Mouse (Mus musculus): ENCODE results near the gene Cabp2. TPM values are rescaled to one million over a fixed set of nuclear protein-coding genes. Genes with fewer than 3 reads are reported as not detected.
"Not testable (repeated sequence)": the region's sequence is repeated elsewhere in the genome, so short reads cannot be mapped to it uniquely, and the experiment has no call there.

Gene Cabp2
- total RNA-seq, 1 experiment, result not detected

DNA sequence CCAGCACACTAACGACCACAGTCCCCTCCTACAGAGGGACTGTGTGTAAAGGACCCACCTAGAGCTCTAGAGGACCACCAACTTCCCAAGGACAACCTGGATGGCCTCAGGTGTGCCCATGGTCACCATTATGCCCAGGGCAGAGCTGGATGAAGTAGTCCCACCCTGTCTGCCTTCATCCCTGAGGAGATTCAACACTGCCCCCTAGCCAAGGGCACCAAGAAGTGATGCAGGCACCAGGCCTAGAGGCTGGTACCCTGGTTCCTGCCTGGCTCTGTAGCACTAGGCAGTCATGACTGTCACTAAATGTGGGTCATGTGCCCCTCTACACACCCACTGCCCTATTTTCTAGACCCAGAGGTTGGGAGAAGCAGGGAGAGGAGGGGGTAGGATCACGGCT, 50.4 kb downstream of the Cabp2 start:
- Histone ChIP-seq H3K9me3 (ENCODE audit: control insufficient read depth, insufficient read depth, low read depth, low read length) (no peaks in the 10 kb centered on the region), H3K9ac (ENCODE audit: insufficient read depth, low read depth, low read length, poor library complexity, severe bottlenecking) (no peak overlapping the region), H3K36me3 (ENCODE audit: control insufficient read depth, insufficient read depth, low read length, poor library complexity, severe bottlenecking) (peaks cover 25% of the 10 kb centered on the region; the same call in 1 of the 2 replicates), H3K4me1 (ENCODE audit: control insufficient read depth in 2 of 2, insufficient read depth in 2 of 2, low read length in 2 of 2, poor library complexity in 1 of 2) (peaks cover 0 to 12% of the 10 kb centered on the region in 2 experiments; a peak in 2 of 4 replicates), H3K27ac (ENCODE audit: insufficient read depth, low read depth, low read length, poor library complexity, severe bottlenecking) (no peak overlapping the region), H3K4me3 (ENCODE audit: insufficient read depth in 1 of 2, low read depth in 1 of 2, low read length in 2 of 2, poor library complexity in 1 of 2, severe bottlenecking in 1 of 2) (no peak overlapping the region)
- no peak for DNase-seq (ENCODE audit: low read depth, low spot score)
- TF ChIP-seq ZNF384 (IDR thresholded peaks at IDR 0.05; ENCODE audit: low read depth, low read length) (no peak), HCFC1 (IDR thresholded peaks at IDR 0.05; ENCODE audit: borderline replicate concordance, insufficient read depth, low read length) (no peak), ZC3H11A (IDR thresholded peaks at IDR 0.05; ENCODE audit: borderline replicate concordance, low read depth, low read length) (no peak), CHD2 (IDR thresholded peaks at IDR 0.05; ENCODE audit: low read depth, low read length) (no peak), MAFK (IDR thresholded peaks at IDR 0.05; ENCODE audit: insufficient read depth, low read depth, low read length) (no peak)
- in situ Hi-C loops (cut with MboI; ENCODE audit: low sequenced_read_pairs in 2 of 2, unreplicated experiment in 2 of 2), result no loop called here

DNA sequence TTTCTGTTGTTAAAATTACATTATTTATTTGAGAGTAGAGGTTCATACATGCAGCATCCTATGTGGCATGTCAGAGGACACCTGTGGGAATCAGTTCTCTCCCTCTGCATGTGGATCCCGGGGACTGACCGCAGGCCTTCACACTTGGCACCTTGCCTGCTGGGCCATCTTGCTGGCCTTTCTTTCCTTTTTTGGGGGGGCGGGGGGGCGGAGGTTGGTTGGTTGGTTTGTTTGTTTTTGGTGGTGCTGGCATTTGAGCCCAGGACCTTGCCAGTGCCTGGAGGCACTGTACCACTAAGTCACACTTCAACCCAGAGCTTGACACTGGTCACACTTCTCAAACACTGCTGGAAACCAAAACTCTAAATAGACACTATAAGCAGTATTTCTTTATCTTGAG, 53.0 kb downstream of the Cabp2 start:
- Histone ChIP-seq H3K4me3 (ENCODE audit: insufficient read depth in 1 of 2, low read depth in 1 of 2, low read length in 2 of 2, poor library complexity in 1 of 2, severe bottlenecking in 1 of 2) (no peak overlapping the region), H3K9me3 (ENCODE audit: control insufficient read depth, insufficient read depth, low read depth, low read length) (no peaks in the 10 kb centered on the region), H3K9ac (ENCODE audit: insufficient read depth, low read depth, low read length, poor library complexity, severe bottlenecking) (no peak overlapping the region), H3K36me3 (ENCODE audit: control insufficient read depth, insufficient read depth, low read length, poor library complexity, severe bottlenecking) (peaks cover 16% of the 10 kb centered on the region; the same call in 1 of the 2 replicates), H3K27ac (ENCODE audit: insufficient read depth, low read depth, low read length, poor library complexity, severe bottlenecking) (no peak overlapping the region), H3K4me1 (ENCODE audit: control insufficient read depth in 2 of 2, insufficient read depth in 2 of 2, low read length in 2 of 2, poor library complexity in 1 of 2) (peaks cover 4 to 13% of the 10 kb centered on the region in 2 experiments; a peak in 3 of 4 replicates)
- DNase-seq (ENCODE audit: low read depth, low spot score), result no peak
- in situ Hi-C loops (cut with MboI; ENCODE audit: low sequenced_read_pairs in 2 of 2, unreplicated experiment in 2 of 2), result no loop called here
- no peak for TF ChIP-seq HCFC1 (IDR thresholded peaks at IDR 0.05; ENCODE audit: borderline replicate concordance, insufficient read depth, low read length)
- TF ChIP-seq CHD2 (IDR thresholded peaks at IDR 0.05; ENCODE audit: low read depth, low read length), result no peak

DNA sequence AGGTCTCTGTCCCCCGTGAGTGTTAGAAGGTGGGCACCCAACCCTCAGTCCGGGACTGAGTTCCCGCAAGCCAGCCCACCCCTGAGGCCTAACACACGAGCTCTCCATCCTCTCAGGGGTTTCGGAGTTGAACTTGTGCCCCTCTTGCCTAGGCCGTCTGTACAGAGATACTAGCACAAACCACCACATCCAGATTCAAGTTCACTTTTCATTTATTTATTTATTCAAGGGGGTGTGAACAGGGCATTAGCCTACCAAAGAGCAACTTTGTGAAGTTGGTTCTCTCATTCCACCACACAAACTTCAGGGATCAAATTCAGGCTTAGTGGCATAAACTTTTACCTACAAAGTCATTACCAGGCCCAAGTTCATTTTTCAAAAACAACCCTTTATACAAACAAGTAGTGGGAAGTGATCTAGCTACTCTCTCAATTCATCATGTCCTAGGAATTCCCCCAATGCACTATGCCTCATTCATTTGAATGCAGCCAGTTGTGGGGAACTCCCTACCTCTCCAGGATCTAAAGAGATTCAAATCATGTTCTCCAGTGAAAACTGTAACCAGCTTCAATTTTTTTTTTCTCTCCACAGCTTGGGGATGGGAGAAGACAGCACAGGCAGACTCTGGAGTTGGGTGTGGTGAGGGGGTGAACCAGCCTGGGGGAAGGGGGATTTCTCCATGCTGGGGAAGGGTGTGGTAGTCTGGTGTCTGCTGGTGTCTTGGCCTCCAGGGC, 54.0 kb downstream of the Cabp2 start:
- H3K9me3 ChIP-seq (ENCODE audit: control insufficient read depth, insufficient read depth, low read depth, low read length); H3K9ac ChIP-seq (ENCODE audit: insufficient read depth, low read depth, low read length, poor library complexity, severe bottlenecking); DNase-seq (ENCODE audit: low read depth, low spot score); in situ Hi-C loops (cut with MboI; ENCODE audit: low sequenced_read_pairs in 2 of 2, unreplicated experiment in 2 of 2); H3K4me3 ChIP-seq (ENCODE audit: insufficient read depth in 1 of 2, low read depth in 1 of 2, low read length in 2 of 2, poor library complexity in 1 of 2, severe bottlenecking in 1 of 2): not testable (repeated sequence)
- Histone ChIP-seq H3K4me1 (ENCODE audit: control insufficient read depth in 2 of 2, insufficient read depth in 2 of 2, low read length in 2 of 2, poor library complexity in 1 of 2) (peaks cover 4 to 13% of the 10 kb centered on the region in 2 experiments; a peak in 3 of 4 replicates), H3K36me3 (ENCODE audit: control insufficient read depth, insufficient read depth, low read length, poor library complexity, severe bottlenecking) (peaks cover 15% of the 10 kb centered on the region; the same call in 1 of the 2 replicates), H3K27ac (ENCODE audit: insufficient read depth, low read depth, low read length, poor library complexity, severe bottlenecking) (peak overlapping the region; percentile 88)

DNA sequence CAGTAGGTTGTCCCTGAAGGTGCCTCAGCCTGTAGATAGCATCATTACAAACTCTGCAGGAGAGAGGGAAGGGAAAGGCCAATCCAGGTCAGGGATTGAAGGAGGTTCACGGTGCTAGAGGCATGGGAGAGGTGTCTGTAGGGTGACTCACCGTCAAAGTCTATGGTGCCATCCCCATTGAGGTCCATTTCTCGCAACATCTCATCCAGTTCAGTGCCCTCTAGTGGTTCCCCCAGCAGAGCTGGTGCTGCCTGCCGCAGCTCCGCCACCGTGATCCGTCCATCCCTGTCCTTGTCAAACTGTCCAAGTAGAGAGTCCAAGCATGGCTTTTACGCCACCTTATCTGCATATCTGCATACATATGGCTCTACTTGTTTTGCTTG, 54.6 kb downstream of the Cabp2 start:
- Histone ChIP-seq H3K4me1 (ENCODE audit: control insufficient read depth in 2 of 2, insufficient read depth in 2 of 2, low read length in 2 of 2, poor library complexity in 1 of 2) (peaks cover 4 to 13% of the 10 kb centered on the region in 2 experiments; a peak in 3 of 4 replicates), H3K27ac (ENCODE audit: insufficient read depth, low read depth, low read length, poor library complexity, severe bottlenecking) (peak overlapping the region; percentile 9), H3K36me3 (ENCODE audit: control insufficient read depth, insufficient read depth, low read length, poor library complexity, severe bottlenecking) (peaks cover 15% of the 10 kb centered on the region; the same call in 1 of the 2 replicates)
- H3K4me3 ChIP-seq (ENCODE audit: insufficient read depth in 1 of 2, low read depth in 1 of 2, low read length in 2 of 2, poor library complexity in 1 of 2, severe bottlenecking in 1 of 2); H3K9me3 ChIP-seq (ENCODE audit: control insufficient read depth, insufficient read depth, low read depth, low read length); in situ Hi-C loops (cut with MboI; ENCODE audit: low sequenced_read_pairs in 2 of 2, unreplicated experiment in 2 of 2); H3K9ac ChIP-seq (ENCODE audit: insufficient read depth, low read depth, low read length, poor library complexity, severe bottlenecking): not testable (repeated sequence)
- peak; percentile 36 for DNase-seq (ENCODE audit: low read depth, low spot score)

DNA sequence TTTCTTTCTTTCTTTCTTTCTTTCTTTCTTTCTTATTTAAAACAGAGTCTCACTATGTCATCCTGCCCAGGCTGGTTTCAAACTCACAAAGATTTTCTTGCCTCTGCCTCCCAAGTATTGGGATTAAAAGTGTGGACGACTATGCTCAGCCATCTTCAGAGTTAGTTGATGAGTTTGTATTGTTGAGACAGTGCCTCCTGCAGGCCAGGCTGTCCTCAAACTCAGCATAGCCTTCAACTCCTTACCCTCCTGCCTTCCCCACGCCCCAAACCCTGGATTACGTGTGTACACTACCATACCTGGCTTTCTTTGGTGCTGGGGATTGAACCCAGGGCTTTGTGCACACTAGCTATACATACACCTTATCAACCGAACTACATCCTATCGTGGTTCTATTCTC, 55.1 kb downstream of the Cabp2 start:
- no peak overlapping the region for H3K27ac ChIP-seq (ENCODE audit: insufficient read depth, low read depth, low read length, poor library complexity, severe bottlenecking)
- H3K9me3 ChIP-seq (ENCODE audit: control insufficient read depth, insufficient read depth, low read depth, low read length), result no peaks in the 10 kb centered on the region
- DNase-seq (ENCODE audit: low read depth, low spot score), result no peak
- no peak overlapping the region for H3K9ac ChIP-seq (ENCODE audit: insufficient read depth, low read depth, low read length, poor library complexity, severe bottlenecking)
- H3K36me3 ChIP-seq (ENCODE audit: control insufficient read depth, insufficient read depth, low read length, poor library complexity, severe bottlenecking), result peaks cover 12% of the 10 kb centered on the region; the same call in 1 of the 2 replicates
- H3K4me3 ChIP-seq (ENCODE audit: insufficient read depth in 1 of 2, low read depth in 1 of 2, low read length in 2 of 2, poor library complexity in 1 of 2, severe bottlenecking in 1 of 2), result no peak overlapping the region
- peaks cover 4 to 11% of the 10 kb centered on the region in 2 experiments; a peak in 2 of 4 replicates for H3K4me1 ChIP-seq (ENCODE audit: control insufficient read depth in 2 of 2, insufficient read depth in 2 of 2, low read length in 2 of 2, poor library complexity in 1 of 2)
- TF ChIP-seq CHD2 (IDR thresholded peaks at IDR 0.05; ENCODE audit: low read depth, low read length), result no peak
- no peak for TF ChIP-seq HCFC1 (IDR thresholded peaks at IDR 0.05; ENCODE audit: borderline replicate concordance, insufficient read depth, low read length)
- TF ChIP-seq ZNF384 (IDR thresholded peaks at IDR 0.05; ENCODE audit: low read depth, low read length), result no peak
- no peak for TF ChIP-seq MAFK (IDR thresholded peaks at IDR 0.05; ENCODE audit: insufficient read depth, low read depth, low read length)
- no peak for TF ChIP-seq ZC3H11A (IDR thresholded peaks at IDR 0.05; ENCODE audit: borderline replicate concordance, low read depth, low read length)
- in situ Hi-C loops (cut with MboI; ENCODE audit: low sequenced_read_pairs in 2 of 2, unreplicated experiment in 2 of 2), result no loop called here

Other genes with a start within 250 kb of the Cabp2 start
- gene Chka, start 229.8 kb upstream of the Cabp2 start, total RNA-seq (2012; rRNA removed), result 79.6 and 86.1 TPM in 2 replicates
- 55.2 and 75.8 TPM in 2 replicates for gene Tcirg1, start 174.4 kb upstream of the Cabp2 start, total RNA-seq (2012; rRNA removed)
- gene Ndufs8, start 168.8 kb upstream of the Cabp2 start, total RNA-seq (2012; rRNA removed), result 134 and 135 TPM in 2 replicates
- 0.76 and 1.4 TPM in 2 replicates for gene Aldh3b1, start 151.8 kb upstream of the Cabp2 start, total RNA-seq (2012; rRNA removed)
- 3.9 and 9.5 TPM in 2 replicates for gene Unc93b1, start 146.4 kb upstream of the Cabp2 start, total RNA-seq (2012; rRNA removed)
- gene Aldh3b3, start 122.9 kb upstream of the Cabp2 start, total RNA-seq (2012; rRNA removed), result not detected in 2 replicates
- 0.21 and 0.62 TPM in 2 replicates for gene Aldh3b2, start 109.2 kb upstream of the Cabp2 start, total RNA-seq (2012; rRNA removed)
- 2.1 and 2.4 TPM in 2 replicates for gene Acy3, start 95.0 kb upstream of the Cabp2 start, total RNA-seq (2012; rRNA removed)
- gene Tbx10, start 88.8 kb upstream of the Cabp2 start, total RNA-seq (2012; rRNA removed), result not detected in 2 replicates
- gene Nudt8, start 81.0 kb upstream of the Cabp2 start, total RNA-seq (2012; rRNA removed), result 22.4 and 27.2 TPM in 2 replicates
- gene Gm49405, start 81.0 kb upstream of the Cabp2 start, total RNA-seq (2012; rRNA removed), result 1.9 and 4.0 TPM in 2 replicates
- gene Doc2g, start 78.3 kb upstream of the Cabp2 start, total RNA-seq (2012; rRNA removed), result 4.6 and 12.0 TPM in 2 replicates
- 182 and 219 TPM in 2 replicates for gene Ndufv1, start 68.8 kb upstream of the Cabp2 start, total RNA-seq (2012; rRNA removed)
- gene Gstp1, start 43.6 kb upstream of the Cabp2 start, total RNA-seq (2012; rRNA removed), result 121 and 146 TPM in 2 replicates
- 67.4 and 138 TPM in 2 replicates for gene Gstp2, start 35.6 kb upstream of the Cabp2 start, total RNA-seq (2012; rRNA removed)
- 3.4 and 3.9 TPM in 2 replicates for gene Gstp3, start 22.0 kb upstream of the Cabp2 start, total RNA-seq (2012; rRNA removed)
- gene Cdk2ap2, start 15.6 kb downstream of the Cabp2 start, total RNA-seq (2012; rRNA removed), result 39.6 and 42.7 TPM in 2 replicates
- 10.5 and 17.2 TPM in 2 replicates for gene Pitpnm1, start 18.4 kb downstream of the Cabp2 start, total RNA-seq (2012; rRNA removed)
- 26.9 and 27.9 TPM in 2 replicates for gene Aip, start 44.3 kb downstream of the Cabp2 start, total RNA-seq (2012; rRNA removed)
- gene Gpr152, start 58.2 kb downstream of the Cabp2 start, total RNA-seq (2012; rRNA removed), result 0.13 and 0.26 TPM in 2 replicates
- gene Cabp4, start 62.5 kb downstream of the Cabp2 start, total RNA-seq (2012; rRNA removed), result 1.3 and 1.8 TPM in 2 replicates
- gene Coro1b, start 67.0 kb downstream of the Cabp2 start, total RNA-seq (2012; rRNA removed), result 73.8 and 85.3 TPM in 2 replicates
- gene Ptprcap, start 72.0 kb downstream of the Cabp2 start, total RNA-seq (2012; rRNA removed), result 9.5 and 15.1 TPM in 2 replicates
- gene Rps6kb2, start 81.8 kb downstream of the Cabp2 start, total RNA-seq (2012; rRNA removed), result 19.7 and 26.6 TPM in 2 replicates
- 2.3 and 3.3 TPM in 2 replicates for gene Carns1, start 93.9 kb downstream of the Cabp2 start, total RNA-seq (2012; rRNA removed)
- 2.9 and 3.5 TPM in 2 replicates for gene Tbc1d10c, start 109.7 kb downstream of the Cabp2 start, total RNA-seq (2012; rRNA removed)
- 407 and 426 TPM in 2 replicates for gene Ppp1ca, start 110.5 kb downstream of the Cabp2 start, total RNA-seq (2012; rRNA removed)
- gene Rad9a, start 120.1 kb downstream of the Cabp2 start, total RNA-seq (2012; rRNA removed), result 33.1 and 42.1 TPM in 2 replicates
- gene Clcf1, start 132.7 kb downstream of the Cabp2 start, total RNA-seq (2012; rRNA removed), result 2.2 and 2.7 TPM in 2 replicates
- gene AC109138.7, start 132.8 kb downstream of the Cabp2 start, total RNA-seq (2012; rRNA removed), result not detected in 2 replicates
- gene Pold4, start 150.3 kb downstream of the Cabp2 start, total RNA-seq (2012; rRNA removed), result 6.2 and 8.7 TPM in 2 replicates
- 7.3 and 15.1 TPM in 2 replicates for gene Ssh3, start 187.6 kb downstream of the Cabp2 start, total RNA-seq (2012; rRNA removed)
- 5.5 and 8.8 TPM in 2 replicates for gene Ankrd13d, start 201.6 kb downstream of the Cabp2 start, total RNA-seq (2012; rRNA removed)
- gene Grk2, start 224.6 kb downstream of the Cabp2 start, total RNA-seq (2012; rRNA removed), result 56.1 and 76.6 TPM in 2 replicates